Mouse (Mus musculus) kidney, embryonic 14.5 days (tissue): Measurements from ENCODE around the gene Jakmip3. TPM values are rescaled to one million over a fixed set of nuclear protein-coding genes. Genes with fewer than 3 reads are reported as not detected.

Source experiments
- ATAC-seq: fragments of 200-750 bp; cut with Nextera tagmentation; 2 replicates; pipeline ENCODE4 v1.8.0; 2017; ENCODE audit warnings: moderate number of reproducible peaks, mild to moderate bottlenecking, moderate TSS enrichment, moderate library complexity; ENCODE audit not compliant: low FRiP score, low TSS enrichment
- H3K27ac ChIP-seq: fragments of 300-500 bp; sonication (generic); 2 replicates; pipeline ENCODE4 v1.5.1; 2014; ENCODE audit warnings: low read depth, mild to moderate bottlenecking, low read length, moderate library complexity, mixed read lengths
- H3K27me3 ChIP-seq: fragments of 300-500 bp; sonication (generic); 2 replicates; pipeline ENCODE4 v1.6.1; 2014; ENCODE audit warnings: mild to moderate bottlenecking, low read length; ENCODE audit not compliant: control insufficient read depth, insufficient read depth
- H3K36me3 ChIP-seq: fragments of 300-500 bp; sonication (generic); 2 replicates; pipeline ENCODE4 v1.6.1; 2014; ENCODE audit warnings: low read length, mixed read lengths; ENCODE audit not compliant: control insufficient read depth, insufficient read depth
- H3K4me1 ChIP-seq: fragments of 300-500 bp; sonication (generic); 2 replicates; pipeline ENCODE4 v1.6.1; 2014; ENCODE audit warnings: low read length, mixed read lengths; ENCODE audit not compliant: control insufficient read depth, insufficient read depth
- H3K4me2 ChIP-seq: fragments of 300-500 bp; sonication (generic); replicated peaks from 2 replicates; pipeline ENCODE4 v1.6.1; 2014; ENCODE audit warnings: low read depth, mild to moderate bottlenecking, low read length
- H3K4me3 ChIP-seq: fragments of 300-500 bp; sonication (generic); 2 replicates; pipeline ENCODE4 v1.5.1; 2014; ENCODE audit warnings: mild to moderate bottlenecking, low read length
- H3K9ac ChIP-seq: fragments of 300-500 bp; sonication (generic); 2 replicates; pipeline ENCODE4 v1.6.1; 2014; ENCODE audit warnings: low read depth, mild to moderate bottlenecking, low read length, moderate library complexity
- H3K9me3 ChIP-seq: fragments of 300-500 bp; sonication (generic); 2 replicates; pipeline ENCODE4 v1.6.1; 2016; ENCODE audit warnings: low read length; ENCODE audit not compliant: control insufficient read depth
- WGBS: fragments of 180-500 bp; shearing (Covaris S2); extraction: QIAGEN DNeasy Blood & Tissue Kit; methylation state at CpG from one replicate; pipeline ENCODE4 v1.1.7; 2014; 5-methylcytosine and 5-hydroxymethylcytosine counted together
- polyA plus RNA-seq: library from polyadenylated mRNA; unstranded; fragments of >200 nt; fragmentation: Nextera tagmentation; extraction: Ambion mirVana; gene quantifications from 2 replicates; pipeline ENCODE4 v1.2.1, GENCODE M21; 2014

The Jakmip3 gene
- polyA plus RNA-seq, 1 experiment from 2014 or later: 0.42 TPM

DNA sequence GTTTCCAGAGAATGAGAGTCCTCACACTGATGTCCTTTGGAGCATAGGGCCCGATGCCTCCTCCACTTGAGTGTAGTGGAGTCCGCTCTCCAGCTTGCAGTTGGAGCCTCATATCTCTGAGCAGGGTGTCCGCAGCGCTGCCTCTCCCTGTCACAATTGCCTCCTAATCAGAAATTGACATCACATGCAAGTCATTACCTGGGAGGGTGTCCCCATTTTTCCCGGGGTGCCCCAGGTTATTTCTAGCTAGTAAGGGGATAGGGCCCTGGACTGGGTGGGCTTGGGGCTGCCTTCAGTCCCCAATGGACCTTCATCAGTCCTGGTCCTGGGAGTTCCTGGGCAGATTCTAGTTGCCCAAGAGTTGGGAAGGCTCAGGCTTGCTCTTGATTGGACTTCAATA, 152.1 kb downstream of the Jakmip3 start:
- H3K4me2 ChIP-seq: no peak overlapping the region
- H3K9ac ChIP-seq: no peak overlapping the region
- peaks cover 8% of the 10 kb centered on the region; the same call in 1 of the 2 replicates for H3K36me3 ChIP-seq
- 93% methylated on average over 5 of the region's 5 CpGs for WGBS
- no peaks in the 10 kb centered on the region; the same call in 1 of the 2 replicates for H3K27me3 ChIP-seq
- no peaks in the 10 kb centered on the region for H3K9me3 ChIP-seq
- no peak for ATAC-seq
- H3K27ac ChIP-seq: no peak overlapping the region
- H3K4me1 ChIP-seq: no peaks in the 10 kb centered on the region
- H3K4me3 ChIP-seq: no peak overlapping the region

DNA sequence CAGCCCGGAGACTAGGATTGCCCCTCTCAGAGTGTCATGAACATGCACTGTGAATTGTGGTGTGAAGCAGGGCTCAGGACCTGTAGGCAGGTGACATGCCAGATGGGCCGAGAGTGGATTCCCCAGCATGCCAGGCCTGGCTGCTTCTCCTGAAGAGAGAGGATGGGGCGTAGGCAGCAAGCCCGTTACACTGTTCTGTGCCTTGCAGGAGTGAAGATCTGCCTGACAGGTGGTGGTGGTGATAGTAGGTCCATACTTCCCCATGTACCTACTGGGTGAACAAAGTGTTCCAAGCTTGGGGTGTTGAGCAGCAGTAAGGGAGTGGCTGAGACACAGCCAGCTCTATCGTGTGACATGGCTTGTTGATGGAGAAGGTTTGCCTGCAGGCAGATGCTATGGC, 152.6 kb downstream of the Jakmip3 start:
- no peaks in the 10 kb centered on the region for H3K27me3 ChIP-seq
- no peak overlapping the region for H3K27ac ChIP-seq
- peaks cover 8% of the 10 kb centered on the region; the same call in 1 of the 2 replicates for H3K36me3 ChIP-seq
- 97% methylated on average over 5 of the region's 5 CpGs for WGBS
- no peak overlapping the region for H3K4me3 ChIP-seq
- H3K4me2 ChIP-seq: no peak overlapping the region
- no peak for ATAC-seq
- H3K4me1 ChIP-seq: no peaks in the 10 kb centered on the region
- no peaks in the 10 kb centered on the region for H3K9me3 ChIP-seq
- no peak overlapping the region for H3K9ac ChIP-seq

DNA sequence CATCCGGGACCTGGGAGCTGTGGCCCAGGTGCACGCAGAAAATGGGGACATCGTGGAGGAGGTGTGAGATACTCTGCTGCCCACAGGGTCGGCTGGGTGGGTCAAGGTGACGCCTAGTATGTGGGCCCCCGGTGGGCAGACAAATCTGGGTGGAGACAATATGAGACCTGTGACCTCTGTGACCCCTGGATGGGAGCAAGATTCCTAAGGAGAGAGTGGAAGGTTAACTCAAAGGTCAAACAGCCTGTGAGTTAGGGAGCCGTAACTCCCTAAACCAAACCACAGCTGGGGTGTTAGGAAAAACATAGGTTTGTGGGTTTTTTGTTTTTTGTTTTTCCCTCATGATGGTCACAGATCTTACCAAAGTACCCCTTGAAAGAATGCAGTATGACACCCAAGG, 153.3 kb downstream of the Jakmip3 start:
- WGBS: 68% methylated on average over 7 of the region's 7 CpGs
- H3K27me3 ChIP-seq: no peaks in the 10 kb centered on the region
- H3K9me3 ChIP-seq: no peaks in the 10 kb centered on the region
- no peak overlapping the region for H3K4me2 ChIP-seq
- H3K27ac ChIP-seq: no peak overlapping the region
- peaks cover 8% of the 10 kb centered on the region; the same call in 1 of the 2 replicates for H3K36me3 ChIP-seq
- no peak overlapping the region for H3K9ac ChIP-seq
- H3K4me3 ChIP-seq: no peak overlapping the region
- no peak for ATAC-seq
- no peaks in the 10 kb centered on the region for H3K4me1 ChIP-seq

GRCm38 (mm10) chr7:139094761-139095160, 154.2 kb downstream of the Jakmip3 start:
- no peak overlapping the region for H3K4me3 ChIP-seq
- peaks cover 8% of the 10 kb centered on the region; the same call in 1 of the 2 replicates for H3K36me3 ChIP-seq
- H3K27ac ChIP-seq: no peak overlapping the region
- no peaks in the 10 kb centered on the region for H3K27me3 ChIP-seq
- no peaks in the 10 kb centered on the region for H3K9me3 ChIP-seq
- H3K4me1 ChIP-seq: no peaks in the 10 kb centered on the region
- no peak for ATAC-seq
- H3K9ac ChIP-seq: no peak overlapping the region
- H3K4me2 ChIP-seq: no peak overlapping the region
- 83% methylated on average over 6 of the region's 6 CpGs for WGBS

GRCm38 (mm10) chr7:139095282-139095681, 154.8 kb downstream of the Jakmip3 start:
- 86% methylated on average over 7 of the region's 7 CpGs for WGBS
- Histone ChIP-seq H3K27ac (no peak overlapping the region), H3K9me3 (no peaks in the 10 kb centered on the region), H3K4me2 (no peak overlapping the region), H3K4me3 (no peak overlapping the region), H3K4me1 (no peaks in the 10 kb centered on the region), H3K36me3 (peaks cover 8% of the 10 kb centered on the region; the same call in 1 of the 2 replicates), H3K9ac (no peak overlapping the region), H3K27me3 (no peaks in the 10 kb centered on the region)
- no peak for ATAC-seq

DNA sequence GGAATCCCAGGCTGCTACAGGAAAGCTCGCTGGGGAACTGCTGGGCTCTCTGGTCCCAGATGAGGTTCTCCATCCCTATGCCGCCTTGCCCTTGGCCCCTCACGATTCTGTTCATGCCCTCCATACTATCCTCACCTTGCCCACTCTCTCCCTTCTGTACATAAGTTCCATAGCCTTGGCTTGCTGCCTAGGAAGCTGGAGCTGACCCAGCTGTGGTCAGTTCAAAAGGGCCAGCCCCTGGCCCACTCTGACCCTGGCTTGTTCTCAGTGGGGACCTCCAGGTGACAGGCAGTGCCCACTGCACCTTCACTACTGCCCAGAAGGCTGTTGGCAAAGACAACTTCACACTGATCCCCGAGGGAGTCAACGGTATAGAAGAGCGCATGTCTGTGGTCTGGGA, 155.9 kb downstream of the Jakmip3 start:
- Histone ChIP-seq H3K36me3 (peaks cover 8% of the 10 kb centered on the region; the same call in 1 of the 2 replicates), H3K9ac (no peak overlapping the region), H3K4me3 (no peak overlapping the region), H3K4me2 (no peak overlapping the region), H3K27me3 (no peaks in the 10 kb centered on the region), H3K9me3 (no peaks in the 10 kb centered on the region), H3K4me1 (no peaks in the 10 kb centered on the region), H3K27ac (no peak overlapping the region)
- no peak for ATAC-seq
- 94% methylated on average over 6 of the region's 6 CpGs for WGBS

DNA sequence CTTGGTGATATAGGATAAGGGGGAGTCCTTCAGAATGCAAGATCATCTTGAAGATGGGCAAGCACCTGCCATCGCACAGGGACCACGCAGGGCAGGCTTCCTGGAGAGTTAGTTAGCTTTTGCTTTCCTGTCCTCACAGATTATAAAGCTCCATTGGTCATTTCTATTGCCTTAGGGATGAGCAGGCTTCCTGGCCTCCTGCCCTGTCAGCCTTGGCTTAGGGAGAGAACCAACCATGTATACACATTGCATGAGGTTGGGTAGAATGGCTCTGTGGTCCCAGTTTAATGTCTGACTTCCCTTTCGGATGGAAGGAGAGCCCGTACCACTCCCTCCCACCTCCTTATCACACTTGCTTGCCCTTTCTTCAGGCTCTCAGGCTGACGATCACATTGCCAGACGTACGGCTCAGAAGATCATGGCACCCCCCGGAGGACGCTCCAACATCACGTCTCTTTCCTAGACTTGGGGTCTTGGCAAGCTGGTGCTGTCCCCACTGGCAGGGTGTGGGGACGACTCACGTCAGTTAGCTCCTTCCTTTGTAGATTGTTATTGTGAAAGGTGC, 160.1 kb downstream of the Jakmip3 start:
- Histone ChIP-seq H3K4me1 (no peaks in the 10 kb centered on the region), H3K4me2 (no peak overlapping the region), H3K4me3 (no peak overlapping the region), H3K9ac (no peak overlapping the region), H3K36me3 (no peaks in the 10 kb centered on the region), H3K9me3 (no peaks in the 10 kb centered on the region), H3K27me3 (no peaks in the 10 kb centered on the region), H3K27ac (no peak overlapping the region)
- ATAC-seq: no peak
- 74% methylated on average over 12 of the region's 12 CpGs for WGBS

- Histone ChIP-seq H3K9ac (no peak overlapping the region), H3K4me2 (no peak overlapping the region), H3K9me3 (no peaks in the 10 kb centered on the region), H3K27ac (no peak overlapping the region), H3K27me3 (no peaks in the 10 kb centered on the region), H3K4me3 (no peak overlapping the region), H3K36me3 (no peaks in the 10 kb centered on the region), H3K4me1 (no peaks in the 10 kb centered on the region)
- 71% methylated on average over 10 of the region's 10 CpGs for WGBS
- no peak for ATAC-seq
These were observed 160.8 kb downstream of the Jakmip3 start for GRCm38 (mm10) chr7:139101286-139101804.

DNA sequence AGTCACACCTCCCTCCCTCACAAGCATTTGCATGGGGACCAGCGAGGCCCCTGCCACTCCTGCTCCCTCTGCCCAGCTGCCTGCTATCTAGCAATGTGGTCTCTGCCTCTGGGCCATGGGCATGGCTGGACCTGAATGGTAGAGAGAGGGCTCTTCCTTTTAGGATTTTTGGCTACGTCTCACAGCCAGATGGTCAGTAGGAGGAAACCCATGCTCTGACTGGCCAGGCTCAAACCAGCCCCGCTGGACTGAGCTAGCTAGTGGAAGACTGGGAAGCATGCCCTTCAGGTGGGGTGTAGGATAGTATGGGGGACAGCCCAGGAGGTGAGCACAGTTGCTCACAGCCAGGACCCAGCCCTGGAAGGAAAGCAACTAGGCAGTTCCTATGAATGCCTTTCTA, 161.3 kb downstream of the Jakmip3 start:
- H3K4me1 ChIP-seq: no peaks in the 10 kb centered on the region
- H3K27me3 ChIP-seq: no peaks in the 10 kb centered on the region
- 68% methylated on average over 3 of the region's 3 CpGs for WGBS
- H3K9me3 ChIP-seq: no peaks in the 10 kb centered on the region
- no peak overlapping the region for H3K9ac ChIP-seq
- H3K4me2 ChIP-seq: no peak overlapping the region
- no peak for ATAC-seq
- H3K36me3 ChIP-seq: no peaks in the 10 kb centered on the region
- no peak overlapping the region for H3K4me3 ChIP-seq
- H3K27ac ChIP-seq: no peak overlapping the region
